9 mouse cellular contexts compared by ENCODE assay signal in genomic region chr6:42583488-42583872, GRCm38 (mm10). TPM values are rescaled to one million over a fixed set of nuclear protein-coding genes. Genes with fewer than 3 reads are reported as not detected.
DNase-seq lines count a peak whose midpoint lies in the region; ATAC-seq lines count a peak whose summit lies in the region.
"Had no signal": no experiment of that assay in that cellular context is flagged by ENCODE, and none has a peak within 500 bp of the region (broad histone marks: within the 10 kb centered on the region; RNA-seq: fewer than 3 reads in every experiment).

No protein-coding gene starts in this region.

- no peak overlapping the region for H3K9ac ChIP-seq in midbrain, embryonic 11.5 days (ENCODE audit: low read length)
- no peak overlapping the region for H3K9ac ChIP-seq in midbrain, embryonic 15.5 days
- no peak overlapping the region for H3K9ac ChIP-seq in liver, embryonic 11.5 days (ENCODE audit: low read depth, low read length)
- no peak overlapping the region for H3K9ac ChIP-seq in neural tube, embryonic 14.5 days (replicated peaks; ENCODE audit: low read depth, low read length)

- H3K27ac ChIP-seq in midbrain, embryonic 11.5 days (ENCODE audit: low read depth, low read length), result no peak overlapping the region
- no peak overlapping the region for H3K27ac ChIP-seq in midbrain, embryonic 15.5 days
- no peak overlapping the region for H3K27ac ChIP-seq in liver, embryonic 11.5 days (ENCODE audit: low read depth, low read length)
- no peak overlapping the region for H3K27ac ChIP-seq in neural tube, embryonic 14.5 days (ENCODE audit: low read depth, low read length)

- H3K9me3 ChIP-seq in midbrain, embryonic 11.5 days (ENCODE audit: control insufficient read depth, low read length), result no peaks in the 10 kb centered on the region
- no peaks in the 10 kb centered on the region for H3K9me3 ChIP-seq in midbrain, embryonic 15.5 days
- no peaks in the 10 kb centered on the region for H3K9me3 ChIP-seq in liver, embryonic 11.5 days (ENCODE audit: control insufficient read depth, low read length)
- H3K9me3 ChIP-seq in neural tube, embryonic 14.5 days (ENCODE audit: control insufficient read depth, low read length), result no peaks in the 10 kb centered on the region

- peak; percentile 93 for DNase-seq in midbrain, embryonic 11.5 days (ENCODE audit: low spot score, missing footprints)
- peak; percentile 74 to 81 for DNase-seq in cerebellum, postnatal 14 days
- peak; percentile 58 for DNase-seq in heart, adult 8-10 months (ENCODE audit: low spot score)
- peak; percentile 59 for DNase-seq in kidney, postnatal 14 days
- peak; percentile 46 for DNase-seq in liver, embryonic 11.5 days (ENCODE audit: low spot score)
- DNase-seq in thymus, postnatal 0 days (ENCODE audit: low spot score), result peak; percentile 58

- peak; percentile 66 for ATAC-seq in midbrain, embryonic 11.5 days (ENCODE audit: low FRiP score)
- no peak for ATAC-seq in midbrain, embryonic 15.5 days (replicated peaks)
- ATAC-seq in liver, embryonic 11.5 days (replicated peaks; ENCODE audit: low FRiP score), result 0 out of 2 replicates have a peak, but pooled peaks have one; percentile 34
- 0 out of 2 replicates have a peak, but pooled peaks have one; percentile 60 for ATAC-seq in neural tube, embryonic 14.5 days (ENCODE audit: low read depth)

- no peak overlapping the region for H3K4me3 ChIP-seq in midbrain, embryonic 11.5 days (ENCODE audit: low read depth, low read length)
- no peak overlapping the region for H3K4me3 ChIP-seq in midbrain, embryonic 15.5 days
- H3K4me3 ChIP-seq in liver, embryonic 11.5 days (ENCODE audit: low read depth, low read length), result no peak overlapping the region
- no peak overlapping the region for H3K4me3 ChIP-seq in neural tube, embryonic 14.5 days (ENCODE audit: low read depth, low read length)
- H3K4me3 ChIP-seq: erythroblast, embryonic 14.5 days had no signal

- WGBS in midbrain, embryonic 11.5 days, result under 1% methylated on average over 7 of the region's 7 CpGs
- WGBS in midbrain, embryonic 15.5 days, result 0% methylated on average over 7 of the region's 7 CpGs
- WGBS in liver, embryonic 11.5 days, result 1% methylated on average over 7 of the region's 7 CpGs
- 1% methylated on average over 7 of the region's 7 CpGs for WGBS in neural tube, embryonic 14.5 days

- H3K36me3 ChIP-seq in midbrain, embryonic 11.5 days (ENCODE audit: control insufficient read depth, insufficient read depth, low read length), result no peaks in the 10 kb centered on the region
- H3K36me3 ChIP-seq in midbrain, embryonic 15.5 days (replicated peaks), result no peaks in the 10 kb centered on the region
- no peaks in the 10 kb centered on the region for H3K36me3 ChIP-seq in liver, embryonic 11.5 days (ENCODE audit: control insufficient read depth, insufficient read depth, low read length)
- no peaks in the 10 kb centered on the region for H3K36me3 ChIP-seq in neural tube, embryonic 14.5 days (ENCODE audit: control insufficient read depth, insufficient read depth, low read length)

- no peaks in the 10 kb centered on the region for H3K4me1 ChIP-seq in midbrain, embryonic 11.5 days (ENCODE audit: control insufficient read depth, insufficient read depth, low read length)
- H3K4me1 ChIP-seq in midbrain, embryonic 15.5 days, result no peaks in the 10 kb centered on the region
- no peaks in the 10 kb centered on the region for H3K4me1 ChIP-seq in liver, embryonic 11.5 days (replicated peaks; ENCODE audit: control insufficient read depth, insufficient read depth, low read length)
- no peaks in the 10 kb centered on the region for H3K4me1 ChIP-seq in neural tube, embryonic 14.5 days (ENCODE audit: control insufficient read depth, insufficient read depth, low read length)

- H3K4me2 ChIP-seq in midbrain, embryonic 11.5 days, result no peak overlapping the region
- H3K4me2 ChIP-seq in midbrain, embryonic 15.5 days, result no peak overlapping the region
- H3K4me2 ChIP-seq in liver, embryonic 11.5 days, result peak overlapping the region; percentile 40; the same call in 1 of the 2 replicates
- H3K4me2 ChIP-seq in neural tube, embryonic 14.5 days (ENCODE audit: low read depth, low read length), result no peak overlapping the region

- H3K27me3 ChIP-seq in midbrain, embryonic 11.5 days (ENCODE audit: control insufficient read depth, insufficient read depth, low read length), result no peaks in the 10 kb centered on the region
- no peaks in the 10 kb centered on the region for H3K27me3 ChIP-seq in midbrain, embryonic 15.5 days (replicated peaks)
- no peaks in the 10 kb centered on the region for H3K27me3 ChIP-seq in liver, embryonic 11.5 days (replicated peaks; ENCODE audit: control insufficient read depth, insufficient read depth, low read length)
- H3K27me3 ChIP-seq in neural tube, embryonic 14.5 days (ENCODE audit: control insufficient read depth, insufficient read depth, low read length), result no peaks in the 10 kb centered on the region

RNA-seq across cellular contexts. Expression of gene Tcaf3, which starts 14.0 kb away (rescaled TPM):
- not detected in 2 replicates for polyA plus RNA-seq in midbrain, embryonic 11.5 days (2014; fragmentation: Nextera tagmentation; extraction: Ambion mirVana)
- 0.05 TPM in 1 of 2 replicates, not detected in the other for polyA plus RNA-seq in midbrain, embryonic 15.5 days (2015; fragmentation: Nextera tagmentation; extraction: Ambion mirVana)
- total RNA-seq in heart, adult 8-10 months (2022), result not detected
- not detected in 2 replicates for polyA plus RNA-seq in liver, embryonic 11.5 days (2014; fragmentation: Nextera tagmentation; extraction: Ambion mirVana)
- polyA plus RNA-seq in neural tube, embryonic 14.5 days (2014; fragmentation: Nextera tagmentation; extraction: Ambion mirVana), result not detected in 2 replicates
- not detected in 2 replicates for polyA plus RNA-seq in thymus, postnatal 0 days (2015; fragmentation: Nextera tagmentation; extraction: Ambion mirVana)
- polyA plus RNA-seq: erythroblast, embryonic 14.5 days had no signal

RNA-seq across cellular contexts. Expression of gene Olfr455, which starts 36.1 kb away (rescaled TPM):
- not detected in 2 replicates for polyA plus RNA-seq in midbrain, embryonic 11.5 days (2014; fragmentation: Nextera tagmentation; extraction: Ambion mirVana)
- not detected in 2 replicates for polyA plus RNA-seq in midbrain, embryonic 15.5 days (2015; fragmentation: Nextera tagmentation; extraction: Ambion mirVana)
- not detected for total RNA-seq in heart, adult 8-10 months (2022)
- not detected in 2 replicates for polyA plus RNA-seq in liver, embryonic 11.5 days (2014; fragmentation: Nextera tagmentation; extraction: Ambion mirVana)
- polyA plus RNA-seq in neural tube, embryonic 14.5 days (2014; fragmentation: Nextera tagmentation; extraction: Ambion mirVana), result not detected in 2 replicates
- not detected in 2 replicates for polyA plus RNA-seq in thymus, postnatal 0 days (2015; fragmentation: Nextera tagmentation; extraction: Ambion mirVana)
- polyA plus RNA-seq: erythroblast, embryonic 14.5 days had no signal
